Mouse (Mus musculus): ENCODE measurements around the gene Cfap126. TPM values are rescaled to one million over a fixed set of nuclear protein-coding genes. Genes with fewer than 3 reads are reported as not detected.

The Cfap126 gene
- total RNA-seq, 2 experiments from 2014 or later, result 0.59 to 0.91 TPM

Other genes with a start within 250 kb of the Cfap126 start
- 35.9 and 38.4 TPM in 2 replicates for gene Atf6, start 246.1 kb upstream of the Cfap126 start, total RNA-seq (2015)
- 35.1 and 39.4 TPM in 2 replicates for gene Atf6, start 246.1 kb upstream of the Cfap126 start, total RNA-seq (2017)
- gene Gm26620, start 228.9 kb upstream of the Cfap126 start, total RNA-seq (2015), result 1.2 TPM in 1 of 2 replicates, not detected in the other
- not detected in 2 replicates for gene Gm26620, start 228.9 kb upstream of the Cfap126 start, total RNA-seq (2017)
- 7.5 and 10.3 TPM in 2 replicates for gene Dusp12, start 228.4 kb upstream of the Cfap126 start, total RNA-seq (2015)
- gene Dusp12, start 228.4 kb upstream of the Cfap126 start, total RNA-seq (2017), result 5.2 and 5.4 TPM in 2 replicates
- gene Fcrlb, start 201.0 kb upstream of the Cfap126 start, total RNA-seq (2015), result not detected in 2 replicates
- not detected in 2 replicates for gene Fcrlb, start 201.0 kb upstream of the Cfap126 start, total RNA-seq (2017)
- gene Fcrla, start 186.3 kb upstream of the Cfap126 start, total RNA-seq (2015), result 1.3 and 3.2 TPM in 2 replicates
- 0.40 and 2.7 TPM in 2 replicates for gene Fcrla, start 186.3 kb upstream of the Cfap126 start, total RNA-seq (2017)
- gene Fcgr2b, start 137.4 kb upstream of the Cfap126 start, total RNA-seq (2015), result 226 and 271 TPM in 2 replicates
- gene Fcgr2b, start 137.4 kb upstream of the Cfap126 start, total RNA-seq (2017), result 174 and 196 TPM in 2 replicates
- 34.6 and 34.8 TPM in 2 replicates for gene Fcgr4, start 95.0 kb upstream of the Cfap126 start, total RNA-seq (2015)
- 30.0 and 47.4 TPM in 2 replicates for gene Fcgr4, start 95.0 kb upstream of the Cfap126 start, total RNA-seq (2017)
- 499 and 513 TPM in 2 replicates for gene Fcgr3, start 49.0 kb upstream of the Cfap126 start, total RNA-seq (2015)
- gene Fcgr3, start 49.0 kb upstream of the Cfap126 start, total RNA-seq (2017), result 540 and 572 TPM in 2 replicates
- 102 and 130 TPM in 2 replicates for gene Sdhc, start 36.7 kb downstream of the Cfap126 start, total RNA-seq (2015)
- gene Sdhc, start 36.7 kb downstream of the Cfap126 start, total RNA-seq (2017), result 34.5 and 43.0 TPM in 2 replicates
- not detected in 2 replicates for gene Mpz, start 36.8 kb downstream of the Cfap126 start, total RNA-seq (2015)
- gene Mpz, start 36.8 kb downstream of the Cfap126 start, total RNA-seq (2017), result not detected in 2 replicates
- gene Pcp4l1, start 82.3 kb downstream of the Cfap126 start, total RNA-seq (2015), result 1.2 and 1.4 TPM in 2 replicates
- gene Pcp4l1, start 82.3 kb downstream of the Cfap126 start, total RNA-seq (2017), result 0.44 and 0.73 TPM in 2 replicates
- gene Nr1i3, start 100.1 kb downstream of the Cfap126 start, total RNA-seq (2015), result not detected in 2 replicates
- gene Nr1i3, start 100.1 kb downstream of the Cfap126 start, total RNA-seq (2017), result 0.04 TPM in 2 replicates
- gene Tomm40l, start 108.6 kb downstream of the Cfap126 start, total RNA-seq (2015), result 7.3 and 8.2 TPM in 2 replicates
- 8.5 and 14.4 TPM in 2 replicates for gene Tomm40l, start 108.6 kb downstream of the Cfap126 start, total RNA-seq (2017)
- gene Apoa2, start 111.1 kb downstream of the Cfap126 start, total RNA-seq (2015), result 0.87 TPM in 1 of 2 replicates, not detected in the other
- gene Apoa2, start 111.1 kb downstream of the Cfap126 start, total RNA-seq (2017), result not detected in 2 replicates
- 2,036 and 2,044 TPM in 2 replicates for gene Fcer1g, start 120.4 kb downstream of the Cfap126 start, total RNA-seq (2015)
- 995 and 1,060 TPM in 2 replicates for gene Fcer1g, start 120.4 kb downstream of the Cfap126 start, total RNA-seq (2017)
- not detected in 2 replicates for gene Adamts4, start 136.5 kb downstream of the Cfap126 start, total RNA-seq (2015)
- 0.12 TPM in 1 of 2 replicates, not detected in the other for gene Adamts4, start 136.5 kb downstream of the Cfap126 start, total RNA-seq (2017)
- gene Ndufs2, start 137.5 kb downstream of the Cfap126 start, total RNA-seq (2015), result 235 and 245 TPM in 2 replicates
- 276 and 306 TPM in 2 replicates for gene Ndufs2, start 137.5 kb downstream of the Cfap126 start, total RNA-seq (2017)
- 17.8 and 20.4 TPM in 2 replicates for gene B4galt3, start 156.4 kb downstream of the Cfap126 start, total RNA-seq (2015)
- gene B4galt3, start 156.4 kb downstream of the Cfap126 start, total RNA-seq (2017), result 28.5 and 33.5 TPM in 2 replicates
- 26.5 and 27.4 TPM in 2 replicates for gene Ppox, start 167.3 kb downstream of the Cfap126 start, total RNA-seq (2015)
- 14.5 and 18.0 TPM in 2 replicates for gene Ppox, start 167.3 kb downstream of the Cfap126 start, total RNA-seq (2017)
- gene Usp21, start 174.1 kb downstream of the Cfap126 start, total RNA-seq (2015), result 41.1 and 41.9 TPM in 2 replicates
- 20.2 and 28.9 TPM in 2 replicates for gene Usp21, start 174.1 kb downstream of the Cfap126 start, total RNA-seq (2017)
- gene Ufc1, start 181.1 kb downstream of the Cfap126 start, total RNA-seq (2015), result 95.3 and 105 TPM in 2 replicates
- 54.6 and 78.6 TPM in 2 replicates for gene Ufc1, start 181.1 kb downstream of the Cfap126 start, total RNA-seq (2017)
- gene Dedd, start 215.2 kb downstream of the Cfap126 start, total RNA-seq (2015), result 22.4 and 23.6 TPM in 2 replicates
- 12.1 and 13.1 TPM in 2 replicates for gene Dedd, start 215.2 kb downstream of the Cfap126 start, total RNA-seq (2017)
- gene Nit1, start 231.7 kb downstream of the Cfap126 start, total RNA-seq (2015), result 6.5 and 9.7 TPM in 2 replicates
- gene Nit1, start 231.7 kb downstream of the Cfap126 start, total RNA-seq (2017), result 37.1 and 39.2 TPM in 2 replicates
- 26.1 and 38.4 TPM in 2 replicates for gene Pfdn2, start 231.8 kb downstream of the Cfap126 start, total RNA-seq (2015)
- gene Pfdn2, start 231.8 kb downstream of the Cfap126 start, total RNA-seq (2017), result 16.0 and 27.3 TPM in 2 replicates
- gene Klhdc9, start 246.9 kb downstream of the Cfap126 start, total RNA-seq (2015), result 0.09 TPM in 1 of 2 replicates, not detected in the other
- 0.16 and 0.59 TPM in 2 replicates for gene Klhdc9, start 246.9 kb downstream of the Cfap126 start, total RNA-seq (2017)